Mouse (Mus musculus) thymus, postnatal 0 days (tissue): ENCODE results near the gene Supt7l. TPM values are rescaled to one million over a fixed set of nuclear protein-coding genes. Genes with fewer than 3 reads are reported as not detected.
A peak's percentile ranks its signal among the peaks of the same experiment; 100 is the strongest.
"Not testable (repeated sequence)": the region's sequence is repeated elsewhere in the genome, so short reads cannot be mapped to it uniquely, and the experiment has no call there.

ENCODE experiments used
- DNase-seq: peaks from one replicate; pipeline ENCODE4 v3.0.0-alpha.2; 2015; ENCODE audit warnings: low spot score
- polyA plus RNA-seq: library from polyadenylated mRNA; unstranded; fragments of >200 nt; fragmentation: Nextera tagmentation; extraction: Ambion mirVana; gene quantifications from 2 replicates; pipeline ENCODE4 v1.2.1, GENCODE M21; 2015

The Supt7l gene
- polyA plus RNA-seq = 13.9 and 17.0 TPM in 2 replicates

DNA sequence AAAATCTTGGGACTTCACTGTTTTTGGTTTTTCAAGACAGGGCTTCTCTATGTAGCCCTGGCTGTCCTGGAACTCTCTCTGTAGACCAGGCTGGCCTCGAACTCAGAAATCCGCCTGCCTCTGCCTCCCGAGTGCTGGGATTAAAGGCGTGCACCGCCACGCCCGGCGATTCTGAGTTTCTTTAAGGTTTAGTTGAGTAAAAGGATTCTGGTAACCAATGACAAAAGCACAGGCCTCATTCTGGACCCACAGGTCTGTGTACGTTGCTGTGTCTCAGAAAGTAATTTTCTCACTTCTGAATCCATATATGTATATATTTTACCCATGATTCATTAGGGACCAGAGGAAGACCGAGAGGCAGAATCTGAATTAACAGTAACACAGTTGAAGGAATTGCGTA, at the start of gene Supt7l:
Supt7l (minus strand) TSS at position 101 of the 400 bp plus-strand sequence.
- not testable (repeated sequence) for DNase-seq

- DNase-seq = no peak
Measured at GRCm38 (mm10) chr5:31576539-31576975, 49.0 kb upstream of the Supt7l start.

DNA sequence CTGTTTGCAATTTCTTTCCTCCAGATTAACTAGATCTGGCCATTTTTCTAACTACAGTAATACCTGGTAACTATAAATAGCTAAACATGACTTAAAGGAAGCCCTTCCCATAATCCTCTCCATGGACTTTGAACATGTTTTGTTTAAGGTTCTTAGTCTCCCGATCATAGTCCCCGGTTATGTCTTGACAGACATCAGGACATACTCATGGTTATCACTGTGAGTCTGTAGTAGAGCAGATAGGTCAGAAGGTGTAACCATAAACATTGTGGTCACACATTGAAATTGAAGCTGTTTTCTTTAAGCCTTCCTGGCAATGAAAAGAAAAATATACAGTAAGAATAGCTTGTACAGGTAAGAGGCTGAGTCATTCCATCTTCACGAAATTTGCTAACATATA, 46.1 kb upstream of the Supt7l start:
- no peak for DNase-seq

GRCm38 (mm10) chr5:31571023-31571608, 43.5 kb upstream of the Supt7l start:
- no peak for DNase-seq

GRCm38 (mm10) chr5:31567951-31568657, 40.5 kb upstream of the Supt7l start:
- DNase-seq = no peak

- no peak for DNase-seq
Measured at GRCm38 (mm10) chr5:31566457-31566856, 38.9 kb upstream of the Supt7l start.

DNA sequence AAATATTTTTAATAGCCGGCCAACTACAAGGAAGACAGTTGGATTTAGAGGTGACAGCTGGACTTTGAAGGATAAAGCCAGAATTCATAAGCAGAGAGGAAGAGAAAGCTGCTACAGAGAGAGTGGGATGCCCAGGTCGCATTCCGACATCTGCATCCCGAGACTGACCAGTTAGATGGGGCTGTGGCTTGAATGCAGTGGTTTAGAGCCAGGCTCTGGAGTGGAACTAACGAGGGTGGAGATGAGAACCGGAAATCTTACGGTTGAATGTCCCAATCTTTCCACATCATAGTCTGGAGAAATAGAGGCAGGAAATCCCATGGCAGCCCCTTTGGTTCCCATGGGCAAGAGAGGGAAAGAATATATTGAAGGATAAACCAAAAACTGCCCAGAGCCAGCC, 38.4 kb upstream of the Supt7l start:
- DNase-seq = no peak

- DNase-seq = no peak
Measured at GRCm38 (mm10) chr5:31564976-31565375, 37.4 kb upstream of the Supt7l start.

- no peak for DNase-seq
Measured at GRCm38 (mm10) chr5:31563905-31564304, 36.3 kb upstream of the Supt7l start.

- DNase-seq = peak; percentile 57
Measured at GRCm38 (mm10) chr5:31563496-31563895, 35.9 kb upstream of the Supt7l start.

DNA sequence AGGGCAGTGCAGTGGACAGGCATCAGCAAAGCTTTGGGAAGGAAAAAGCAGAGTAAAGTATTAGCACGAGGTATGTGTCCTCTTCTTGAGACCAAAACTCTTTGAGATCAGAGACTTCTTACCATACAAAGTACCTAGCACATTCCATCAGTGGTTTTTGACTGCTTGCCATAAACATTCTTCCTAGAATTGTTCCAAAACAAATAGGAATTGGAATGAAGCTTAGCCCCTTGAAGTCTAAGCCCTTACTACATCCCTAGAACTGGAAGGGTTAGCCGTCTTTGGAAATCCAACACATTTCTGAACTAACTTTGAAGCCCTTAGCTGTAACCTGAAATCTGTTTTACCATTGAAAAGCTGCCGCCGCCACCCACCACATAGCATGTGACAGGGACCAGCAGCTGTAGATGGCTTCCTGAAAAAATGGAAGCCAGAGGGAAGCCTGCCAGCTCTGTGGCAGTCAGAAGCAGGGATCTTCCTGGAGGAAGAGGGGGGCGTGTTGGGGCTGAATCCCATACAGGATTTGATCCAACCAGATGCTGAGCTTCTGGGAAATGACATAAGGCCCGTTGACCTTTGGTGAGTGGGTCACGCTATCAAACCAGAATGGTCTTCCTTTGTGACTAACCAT, 34.5 kb upstream of the Supt7l start:
- no peak for DNase-seq

DNA sequence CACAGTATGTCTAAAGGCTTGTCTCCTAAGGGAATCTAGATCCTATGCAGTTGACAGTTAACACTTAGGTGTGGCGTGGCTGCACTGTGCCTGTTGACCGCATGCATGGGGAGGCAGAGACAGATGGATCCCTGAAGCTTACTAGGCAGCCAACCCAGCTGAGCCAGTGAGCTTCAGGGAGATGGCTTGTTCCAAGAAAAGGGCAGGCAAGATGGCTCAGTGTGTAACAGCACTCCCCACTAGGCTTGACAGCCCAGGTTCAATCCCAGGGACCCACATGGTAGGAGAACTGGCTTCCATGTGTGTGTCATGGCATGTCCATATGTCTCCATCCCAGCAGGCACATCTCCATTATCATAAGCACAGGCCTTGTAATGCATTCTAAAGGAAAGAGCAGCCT, 32.7 kb upstream of the Supt7l start:
- no peak for DNase-seq

DNA sequence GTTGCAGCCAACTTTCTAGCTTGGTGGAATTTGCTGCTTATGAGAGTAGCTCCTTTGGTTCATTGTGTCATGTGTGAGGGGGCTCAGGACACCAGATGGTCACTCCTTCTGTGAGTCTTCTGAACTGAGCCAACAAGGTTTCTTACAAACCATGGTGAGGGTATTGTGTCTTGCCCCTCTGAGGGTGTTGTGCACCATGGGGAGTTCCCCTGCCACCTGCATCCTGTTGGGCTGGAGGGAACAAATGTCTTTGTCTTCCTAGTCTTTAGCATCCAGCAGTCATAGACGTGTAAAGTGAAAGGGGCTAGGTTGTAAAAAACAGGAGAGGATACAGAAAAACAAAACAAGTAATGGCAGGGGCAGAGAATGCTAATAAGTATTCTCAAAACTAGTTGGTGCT, 31.8 kb upstream of the Supt7l start:
- DNase-seq = no peak

GRCm38 (mm10) chr5:31535228-31535627, 7.6 kb upstream of the Supt7l start:
- peak; percentile 7 for DNase-seq

GRCm38 (mm10) chr5:31528560-31528959, 953 bp upstream of the Supt7l start:
- DNase-seq = peak; percentile 28

GRCm38 (mm10) chr5:31527117-31527680, 408 bp downstream of the Supt7l start:
- DNase-seq = no peak

DNA sequence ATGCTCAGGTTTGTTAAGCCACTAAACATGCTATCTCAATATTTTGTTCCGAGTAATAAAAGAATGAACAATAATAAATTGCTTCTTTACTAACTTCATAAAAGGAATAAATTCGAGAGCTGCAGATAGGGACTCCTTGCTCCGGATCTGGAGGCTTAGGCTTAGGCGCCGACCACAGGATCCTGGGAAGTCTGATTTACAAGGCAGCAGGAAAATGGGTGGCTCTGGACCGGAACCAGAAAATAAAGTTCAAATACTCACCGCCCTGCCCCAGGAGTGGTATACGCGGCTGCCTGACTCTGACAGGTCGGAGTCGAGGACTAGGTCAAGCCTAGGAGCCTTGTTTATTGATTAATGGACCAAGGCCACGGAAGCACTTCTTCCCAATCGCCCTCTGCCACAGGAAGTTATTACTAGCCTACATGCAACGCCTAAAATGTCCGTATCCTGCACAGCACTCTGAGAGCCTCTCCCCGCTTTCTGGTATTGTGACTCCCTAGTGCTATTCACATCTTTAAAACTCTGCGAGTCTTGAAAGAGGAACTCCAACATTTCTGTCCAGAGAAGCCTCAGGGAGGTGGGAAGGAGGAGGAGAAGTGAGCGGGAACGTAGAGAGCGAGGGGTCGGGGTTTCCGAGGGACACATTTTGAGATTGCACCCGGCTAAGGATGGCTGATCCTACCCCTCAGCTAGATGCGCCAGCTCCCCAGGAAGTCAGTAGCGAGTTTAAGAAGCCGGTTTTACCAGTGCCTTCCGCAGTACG, 1.1 kb downstream of the Supt7l start, which contains the start of gene Slc4a1ap:
Slc4a1ap (plus strand) TSS at position 642 of the 763 bp plus-strand sequence.
- DNase-seq = peak; percentile 84

DNA sequence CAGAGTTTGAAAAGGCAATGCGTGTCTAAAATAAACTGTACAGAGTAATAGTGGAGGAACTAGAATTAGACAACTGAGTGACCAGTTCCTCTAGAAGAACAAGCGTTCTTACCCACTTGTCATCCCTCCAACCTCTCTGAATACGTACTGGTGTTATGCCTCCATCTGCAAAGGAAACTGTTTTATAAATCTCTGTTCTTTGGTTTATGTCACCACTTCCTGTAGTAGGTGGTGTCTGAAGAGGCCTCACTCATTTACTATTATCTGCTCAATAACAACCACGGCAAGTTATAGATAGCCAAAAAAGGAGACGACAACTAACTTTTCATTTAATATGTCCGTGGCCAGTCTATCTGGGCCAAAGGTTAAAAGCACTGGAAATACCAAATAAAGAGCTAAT, 7.1 kb downstream of the Supt7l start:
- no peak for DNase-seq

DNA sequence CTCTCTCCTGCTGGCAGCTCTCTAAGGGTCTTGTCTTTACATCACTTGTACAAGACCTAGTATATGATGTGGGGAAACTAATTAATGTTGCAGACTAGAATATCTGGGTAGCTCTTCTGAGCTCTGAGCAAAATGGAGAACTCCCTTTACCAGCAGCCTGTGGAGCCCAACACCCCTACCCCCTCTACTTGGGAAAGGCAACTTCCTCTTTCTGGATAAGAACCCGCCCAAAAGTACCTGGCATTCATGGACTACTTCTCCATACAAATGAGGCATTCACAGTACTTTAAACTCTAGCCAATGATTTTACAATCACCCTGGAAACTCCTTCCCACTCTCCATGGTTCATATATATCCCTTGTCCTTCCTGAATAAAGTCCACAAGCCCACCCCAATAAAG, 15.1 kb downstream of the Supt7l start:
- DNase-seq = no peak

DNA sequence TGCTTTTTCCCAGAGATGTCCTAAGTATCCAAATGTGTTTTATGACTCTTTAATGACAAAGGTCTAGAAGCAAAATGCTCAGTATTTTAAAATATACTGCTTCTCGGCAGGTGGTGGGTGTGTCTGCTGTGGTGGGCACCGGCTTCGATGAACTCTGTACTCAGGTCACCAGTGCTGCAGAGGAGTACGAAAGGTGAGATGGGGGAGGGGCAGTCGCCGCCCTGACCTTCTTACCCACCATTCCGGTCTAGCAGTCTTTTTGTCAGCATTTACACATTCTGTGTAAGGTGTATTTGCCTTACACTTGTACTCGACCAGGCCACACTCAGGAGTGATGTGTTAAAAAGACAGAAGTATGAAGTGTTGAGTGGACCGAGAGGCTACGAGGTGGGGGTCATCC, 22.8 kb downstream of the Supt7l start:
- DNase-seq = no peak
